Mouse (Mus musculus) cerebellum, adult 2 months (tissue): ENCODE measurements at regions not wholly inside any gene's neighbourhood (a gene's known extent, or its start where the extent isn't known, plus 50 kb on each side); places are given as distances from the start of the nearest gene placed in this dataset.

Experiments used
- CTCF ChIP-seq: fragments of 200-500 bp; IDR thresholded peaks from 2 replicates; pipeline ENCODE4 v1.5.1; 2011; ENCODE audit warnings: low read depth, mild to moderate bottlenecking, control low read depth, low read length, moderate library complexity, borderline replicate concordance; ENCODE audit not compliant: insufficient read depth
- POLR2A ChIP-seq: fragments of 200-500 bp; IDR thresholded peaks from 2 replicates; pipeline ENCODE4 v1.6.1; 2011; ENCODE audit warnings: low read length, control low read depth, borderline replicate concordance; ENCODE audit not compliant: insufficient read depth

- no peak for TF ChIP-seq CTCF
- TF ChIP-seq POLR2A: no peak
These were observed 278.5 kb upstream of the Prickle1 start for GRCm38 (mm10) chr15:93874206-93874605.
